Mouse (Mus musculus): Measurements from ENCODE around the gene Arf4.

DNA sequence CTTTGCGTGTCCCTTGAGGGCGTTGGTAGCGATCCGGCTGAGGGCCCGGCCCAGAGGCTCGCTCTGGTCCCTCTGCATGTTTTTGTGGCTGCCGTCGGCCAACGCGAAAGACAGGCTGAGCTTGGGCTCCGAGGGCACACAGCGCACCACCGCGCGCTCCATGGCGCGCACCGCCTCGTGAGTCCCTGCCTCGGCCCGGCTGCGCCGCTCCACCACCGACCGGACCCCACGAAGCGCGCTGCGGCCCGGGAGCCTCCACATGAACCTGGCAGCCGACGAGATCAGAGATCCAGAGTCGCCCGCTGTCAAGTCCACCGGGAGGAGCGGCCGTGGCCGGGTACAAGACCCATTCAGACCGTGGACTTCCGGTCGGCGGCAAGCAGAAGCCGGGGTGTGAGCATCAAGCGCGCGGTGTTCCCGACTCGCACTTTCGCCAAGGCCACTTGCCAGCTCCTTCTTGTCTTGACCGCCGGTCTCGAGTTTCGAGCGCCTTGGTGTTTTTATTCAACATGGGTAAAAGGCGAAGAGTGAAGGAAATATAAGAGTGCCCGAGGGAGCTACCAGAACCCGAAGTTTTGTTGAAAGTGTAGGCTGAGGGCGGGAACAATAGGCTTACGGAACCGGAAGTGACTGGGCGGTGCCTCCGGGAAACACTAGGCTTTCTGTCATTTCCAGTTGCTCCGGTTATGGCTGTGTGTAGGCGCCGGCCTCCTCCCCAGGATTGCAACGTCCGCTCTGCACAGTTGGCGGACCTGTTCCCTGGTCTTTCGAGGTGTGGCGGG is 31.6 kb downstream of the Arf4 start, which contains the start of gene Pde12:
- no peak for TF ChIP-seq CTCF (IDR thresholded peaks at IDR 0.05; ENCODE audit: insufficient read depth, low read length)
- peak; percentile 81 for TF ChIP-seq POLR2A (IDR thresholded peaks at IDR 0.05; ENCODE audit: borderline replicate concordance, extremely low read depth, low read depth, low read length)
